Mouse (Mus musculus) gastrocnemius, postnatal 36 days (tissue): ENCODE data around the gene Eri2. TPM values are rescaled to one million over a fixed set of nuclear protein-coding genes. Genes with fewer than 3 reads are reported as not detected.
"Not testable (repeated sequence)": the region's sequence is repeated elsewhere in the genome, so short reads cannot be mapped to it uniquely, and the experiment has no call there.

Source experiments
- DNase-seq, 2 experiments: peaks; one replicate each; pipeline ENCODE4 v3.0.0; 2022
- intact Hi-C: fragments of 180-260 bp; cut with DNase I; formaldehyde crosslinking; loops from one replicate; pipeline ENCODE4 v1.15.1; 2025
- total RNA-seq, 2 experiments: library from RNA; stranded (reverse); gene quantifications; 2 replicates each; pipeline ENCODE4 v1.2.3; 2021

Eri2 gene
- total RNA-seq, 2 experiments from 2014 or later: 0.54 to 1.5 TPM

GRCm38 (mm10) chr7:119745869-119746268 is 48.0 kb downstream of the Eri2 start:
- intact Hi-C loops: no loop called here
- no peak for DNase-seq

GRCm38 (mm10) chr7:119744321-119744720 is 49.5 kb downstream of the Eri2 start:
- no peak for DNase-seq
- intact Hi-C loops: loop anchor here (5.0 kb wide), 1 partner anchor 1823 kb away; no protein-coding TSS in a partner anchor

GRCm38 (mm10) chr7:119739798-119740468 is 53.9 kb downstream of the Eri2 start:
- DNase-seq: not testable (repeated sequence)
- intact Hi-C loops: loop anchor here (5.0 kb wide), 1 partner anchor 1827 kb away; no protein-coding TSS in a partner anchor

- intact Hi-C loops: no loop called here
- DNase-seq: no peak
These were observed 55.0 kb downstream of the Eri2 start for GRCm38 (mm10) chr7:119738877-119739276.

- DNase-seq, intact Hi-C loops: not testable (repeated sequence)
These were observed 62.6 kb downstream of the Eri2 start for GRCm38 (mm10) chr7:119731262-119731661.

- intact Hi-C loops: no loop called here
These were observed 66.2 kb downstream of the Eri2 start for GRCm38 (mm10) chr7:119727621-119728020.

GRCm38 (mm10) chr7:119720947-119721310 is 72.9 kb downstream of the Eri2 start:
- DNase-seq: no peak

More at GRCm38 (mm10) chr7:119727621-119728020, 66.2 kb downstream of the Eri2 start:
- DNase-seq: no peak

GRCm38 (mm10) chr7:119720253-119720946 is 73.5 kb downstream of the Eri2 start, which contains the start of gene Thumpd1:
Gene Thumpd1 (minus strand): TSS chr7:119720798.
- DNase-seq: peak; percentile 86 to 91
- intact Hi-C loops: no loop called here

More at GRCm38 (mm10) chr7:119720947-119721310, 72.9 kb downstream of the Eri2 start:
- intact Hi-C loops: no loop called here

Other genes starting within 250 kb of the Eri2 start
- gene Acsm2, start 239.7 kb downstream of the Eri2 start, total RNA-seq: not detected
- gene Acsm1, start 187.0 kb downstream of the Eri2 start, total RNA-seq: not detected
- gene Acsm4, start 104.0 kb downstream of the Eri2 start, total RNA-seq: not detected
- gene Thumpd1, start 73.3 kb downstream of the Eri2 start, total RNA-seq: 10 to 100 TPM; 11.4 to 15.9 TPM
- under 1 TPM; 0.25 to 0.54 TPM for gene Acsm3, start 33.1 kb downstream of the Eri2 start, total RNA-seq
- 1 to 10 TPM in 1 of 2 experiments, under 1 TPM in 1; 0.54 to 1.6 TPM for gene Rexo5, start 52 bp downstream of the Eri2 start, total RNA-seq
- gene Lyrm1, start 101.8 kb upstream of the Eri2 start, total RNA-seq: 10 to 100 TPM in 1 of 2 experiments, 1 to 10 TPM in 1; 8.6 to 12.2 TPM
- gene Dcun1d3, start 102.2 kb upstream of the Eri2 start, total RNA-seq: 10 to 100 TPM; 12.3 to 16.2 TPM